Comparison of ENCODE assay signal across 9 mouse cellular contexts in the genomic region with DNA sequence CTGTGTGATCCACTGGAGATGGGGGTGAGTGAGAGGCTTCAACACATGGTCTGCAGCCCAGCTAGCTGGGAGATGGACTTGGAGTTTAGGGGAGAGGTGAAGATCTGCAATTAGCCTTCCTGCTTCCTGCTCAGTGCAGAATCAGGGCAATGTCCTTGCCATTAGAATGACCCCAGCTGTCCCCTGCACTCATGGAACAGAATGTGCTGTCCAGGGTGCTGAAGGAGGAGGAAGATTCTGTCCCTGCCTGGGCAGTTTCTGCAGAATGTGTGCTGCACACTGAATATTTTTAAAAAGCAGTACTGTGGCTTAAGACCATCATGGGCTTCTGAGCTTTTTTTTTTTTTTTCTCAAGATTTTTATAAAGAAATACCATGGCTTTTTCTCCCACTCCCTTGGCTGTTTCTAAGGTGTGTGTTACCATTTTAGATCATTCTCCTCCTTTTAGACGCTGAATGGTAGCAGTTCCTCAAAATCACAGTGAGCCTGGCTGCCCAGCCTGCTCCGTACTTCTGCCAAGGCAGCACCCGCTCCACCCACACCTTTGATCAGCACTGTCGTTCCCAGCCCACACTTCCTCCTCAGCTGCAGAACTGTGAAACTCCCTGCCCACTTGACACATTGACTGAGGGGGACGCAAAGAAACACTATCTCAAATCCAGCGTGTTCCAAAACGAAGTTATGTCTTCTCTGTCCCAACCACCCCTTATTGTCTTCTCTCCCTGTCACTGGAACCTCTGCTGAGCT.
A peak's percentile ranks its signal among the peaks of the same experiment; 100 is the strongest.
DNase-seq lines count a peak whose midpoint lies in the region; ATAC-seq and TF ChIP-seq lines count a peak whose summit lies in the region.
"Had no signal": no experiment of that assay in that cellular context is flagged by ENCODE, and none has a peak within 500 bp of the region (broad histone marks: within the 10 kb centered on the region; RNA-seq: fewer than 3 reads in every experiment).

No protein-coding gene starts in this region.

- no peak overlapping the region for H3K4me2 ChIP-seq in heart, embryonic 11.5 days
- H3K4me2 ChIP-seq: neural tube, embryonic 13.5 days had no signal

- no peak overlapping the region for H3K4me3 ChIP-seq in heart, embryonic 11.5 days (ENCODE audit: low read depth, low read length)
- no peak overlapping the region for H3K4me3 ChIP-seq in ES-E14 (ENCODE audit: insufficient read depth in 1 of 2, low read depth in 1 of 2, low read length in 2 of 2, poor library complexity in 1 of 2, severe bottlenecking in 1 of 2)
- H3K4me3 ChIP-seq in embryonic facial prominence, embryonic 10.5 days, result no peak overlapping the region
- H3K4me3 ChIP-seq: neural tube, embryonic 13.5 days had no signal

- DNase-seq in heart, postnatal 10 days, result peak; percentile 47 to 71
- peak; percentile 22 for DNase-seq in ES-E14 (ENCODE audit: low read depth, low spot score)
- DNase-seq in embryonic facial prominence, embryonic 10.5 days (ENCODE audit: low spot score), result peak; percentile 74
- peak; percentile 59 to 73 for DNase-seq in layer of hippocampus, adult 8-10 months (ENCODE audit: low spot score in 2 of 2)
- DNase-seq in retina, embryonic 14.5 days (ENCODE audit: low spot score), result peak; percentile 77
- DNase-seq in cerebellum, postnatal 4 days (ENCODE audit: low spot score in 2 of 2), result no peak
- no peak for DNase-seq in cerebellum, adult 11-12 months

- no peak for ATAC-seq in heart, embryonic 11.5 days (replicated peaks; ENCODE audit: insufficient number of reproducible peaks, low FRiP score, low TSS enrichment)

- H3K27ac ChIP-seq in heart, embryonic 11.5 days (ENCODE audit: low read depth, low read length), result no peak overlapping the region
- H3K27ac ChIP-seq in ES-E14 (ENCODE audit: insufficient read depth, low read depth, low read length, poor library complexity, severe bottlenecking), result no peak overlapping the region
- no peak overlapping the region for H3K27ac ChIP-seq in embryonic facial prominence, embryonic 10.5 days (replicated peaks)
- H3K27ac ChIP-seq: neural tube, embryonic 13.5 days had no signal

- intact Hi-C loops in heart, postnatal 10 days (cut with DNase I), result no loop called here

- H3K9ac ChIP-seq in heart, embryonic 11.5 days (ENCODE audit: low read depth, low read length), result no peak overlapping the region
- no peak overlapping the region for H3K9ac ChIP-seq in ES-E14 (ENCODE audit: insufficient read depth, low read depth, low read length, poor library complexity, severe bottlenecking)
- H3K9ac ChIP-seq: neural tube, embryonic 13.5 days had no signal

- in situ Hi-C loops in ES-E14 (cut with MboI; ENCODE audit: low sequenced_read_pairs in 2 of 2, unreplicated experiment in 2 of 2), result no loop called here

- H3K9me3 ChIP-seq in heart, embryonic 11.5 days (replicated peaks; ENCODE audit: control insufficient read depth, low read length), result no peaks in the 10 kb centered on the region
- no peaks in the 10 kb centered on the region for H3K9me3 ChIP-seq in ES-E14 (ENCODE audit: control insufficient read depth, insufficient read depth, low read depth, low read length)
- H3K9me3 ChIP-seq in embryonic facial prominence, embryonic 10.5 days, result no peaks in the 10 kb centered on the region

- H3K36me3 ChIP-seq in heart, embryonic 11.5 days (ENCODE audit: control insufficient read depth, insufficient read depth, low read length), result no peaks in the 10 kb centered on the region
- H3K36me3 ChIP-seq in ES-E14 (ENCODE audit: control insufficient read depth, insufficient read depth, low read length, poor library complexity, severe bottlenecking), result no peaks in the 10 kb centered on the region
- no peaks in the 10 kb centered on the region for H3K36me3 ChIP-seq in embryonic facial prominence, embryonic 10.5 days (replicated peaks)
- H3K36me3 ChIP-seq: neural tube, embryonic 13.5 days had no signal

- no peaks in the 10 kb centered on the region for H3K4me1 ChIP-seq in heart, embryonic 11.5 days (ENCODE audit: control insufficient read depth, insufficient read depth, low read length)
- no peaks in the 10 kb centered on the region for H3K4me1 ChIP-seq in ES-E14 (ENCODE audit: control insufficient read depth in 2 of 2, insufficient read depth in 2 of 2, low read length in 2 of 2, poor library complexity in 1 of 2)
- H3K4me1 ChIP-seq in embryonic facial prominence, embryonic 10.5 days, result no peaks in the 10 kb centered on the region

- WGBS in heart, embryonic 11.5 days (ENCODE audit: insufficient replicate concordance), result 25% methylated on average over 7 of the region's 7 CpGs
- WGBS in embryonic facial prominence, embryonic 10.5 days, result 49% methylated on average over 7 of the region's 7 CpGs

- no peaks in the 10 kb centered on the region for H3K27me3 ChIP-seq in heart, embryonic 11.5 days (ENCODE audit: control insufficient read depth, insufficient read depth, low read length)
- no peaks in the 10 kb centered on the region for H3K27me3 ChIP-seq in embryonic facial prominence, embryonic 10.5 days (replicated peaks; ENCODE audit: low read depth, poor library complexity, severe bottlenecking)
- H3K27me3 ChIP-seq: neural tube, embryonic 13.5 days had no signal

TF ChIP-seq in ES-E14, 5 proteins besides CTCF, POLR2A, EP300 and RAD21:
- no peak for TF ChIP-seq CHD2 (IDR thresholded peaks at IDR 0.05; ENCODE audit: low read depth, low read length)
- no peak for TF ChIP-seq ZNF384 (IDR thresholded peaks at IDR 0.05; ENCODE audit: low read depth, low read length)
- TF ChIP-seq ZC3H11A (IDR thresholded peaks at IDR 0.05; ENCODE audit: borderline replicate concordance, low read depth, low read length), result no peak
- no peak for TF ChIP-seq HCFC1 (IDR thresholded peaks at IDR 0.05; ENCODE audit: borderline replicate concordance, insufficient read depth, low read length)
- no peak for TF ChIP-seq MAFK (IDR thresholded peaks at IDR 0.05; ENCODE audit: insufficient read depth, low read depth, low read length)

Comparison
In these comparisons a context has a peak if more than half of its experiments do, and no peak if none do; other contexts are left out.
1. DNase-seq: peak in heart, postnatal 10 days (2 of 2), ES-E14 (single experiment), embryonic facial prominence, embryonic 10.5 days (single experiment), layer of hippocampus, adult 8-10 months (2 of 2) and retina, embryonic 14.5 days (single experiment); none in cerebellum, postnatal 4 days (0 of 2) and cerebellum, adult 11-12 months (single experiment).